Mouse (Mus musculus) mesoderm, embryonic 11.5 days (tissue): ENCODE results near the gene Gm15107.
"Not testable (repeated sequence)": the region's sequence is repeated elsewhere in the genome, so short reads cannot be mapped to it uniquely, and the experiment has no call there.

Source experiments
- DNase-seq: peaks from one replicate; pipeline ENCODE4 v3.0.0-alpha.2; 2012; ENCODE audit warnings: low read depth, low spot score

The Gm15107 gene

DNA sequence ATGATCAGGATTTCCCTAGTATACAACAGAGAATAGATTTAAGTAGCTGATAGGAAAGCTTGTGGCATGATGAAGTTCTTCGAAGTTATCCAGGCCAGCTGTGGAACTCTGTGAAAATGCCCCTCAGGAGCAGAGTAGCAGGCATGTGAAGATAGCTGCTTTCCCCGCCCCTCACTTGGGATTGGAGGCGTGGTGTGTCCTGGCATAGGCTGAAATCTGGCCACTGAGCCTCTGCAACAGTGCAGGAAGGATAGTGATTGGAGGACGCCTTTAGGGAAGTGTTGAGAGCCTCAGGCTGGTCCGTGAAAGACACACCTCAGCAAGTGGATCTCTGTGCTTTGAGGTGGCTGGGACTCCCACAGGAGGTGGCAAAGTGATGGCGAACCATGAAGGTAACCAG lies at the start of gene Gm15107:
TSS of gene Gm15107 (plus strand) at position 301 of the 400 bp plus-strand sequence.
- not testable (repeated sequence) for DNase-seq
